Mouse (Mus musculus) liver, embryonic 18 days (tissue): ENCODE results near the gene Ift140. TPM values are rescaled to one million over a fixed set of nuclear protein-coding genes. Genes with fewer than 3 reads are reported as not detected.

Experiments
- polyA plus RNA-seq: library from polyadenylated mRNA; depleted of rRNA; stranded (reverse); fragments of >200 nt; gene quantifications from 2 replicates; pipeline ENCODE4 v1.2.3, GENCODE M21; 2012; rRNA removed

Gene Ift140
- polyA plus RNA-seq, result 36.6 and 39.0 TPM in 2 replicates

DNA sequence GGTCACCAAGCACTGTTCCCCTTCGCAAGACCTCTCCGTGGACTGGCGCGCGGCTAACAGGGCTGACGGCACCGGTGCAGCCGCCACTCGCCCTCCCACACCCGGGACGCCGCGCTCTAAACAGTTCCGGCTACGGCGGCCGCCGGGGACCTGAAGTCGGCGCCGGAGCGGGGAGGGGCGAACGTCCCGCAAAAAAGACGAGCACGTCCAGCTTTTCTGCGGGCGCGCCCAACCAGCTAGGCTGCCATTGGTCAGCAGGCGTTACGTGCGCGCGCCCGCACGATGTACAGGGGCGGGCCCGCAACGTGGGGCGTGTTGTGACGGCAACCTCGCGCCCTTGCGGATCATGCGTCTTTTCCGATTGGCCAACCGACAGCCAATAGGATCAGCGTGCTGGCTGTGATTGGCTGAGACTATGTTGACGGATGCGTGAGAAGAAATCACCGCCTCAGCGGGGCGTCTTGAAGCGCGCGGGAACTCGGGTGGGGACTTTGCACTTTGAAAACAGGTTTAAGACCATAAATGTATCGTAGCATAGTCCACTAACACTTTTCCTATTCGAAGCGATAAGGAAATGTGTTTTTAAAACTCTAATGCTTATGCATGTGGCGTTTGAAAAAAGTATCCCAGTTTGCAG is at the start of gene Ift140, which contains the start of gene Cramp1l:
Gene Ift140, plus strand, starts transcription at position 431 of the 637 bp plus-strand sequence.
Gene Cramp1l, minus strand, starts transcription at position 134 of the 637 bp plus-strand sequence.

GRCm38 (mm10) chr17:25083444-25083931 is 67.6 kb downstream of the Ift140 start, which contains the start of gene Tmem204:
Tmem204 (minus strand) TSS chr17:25083591.

DNA sequence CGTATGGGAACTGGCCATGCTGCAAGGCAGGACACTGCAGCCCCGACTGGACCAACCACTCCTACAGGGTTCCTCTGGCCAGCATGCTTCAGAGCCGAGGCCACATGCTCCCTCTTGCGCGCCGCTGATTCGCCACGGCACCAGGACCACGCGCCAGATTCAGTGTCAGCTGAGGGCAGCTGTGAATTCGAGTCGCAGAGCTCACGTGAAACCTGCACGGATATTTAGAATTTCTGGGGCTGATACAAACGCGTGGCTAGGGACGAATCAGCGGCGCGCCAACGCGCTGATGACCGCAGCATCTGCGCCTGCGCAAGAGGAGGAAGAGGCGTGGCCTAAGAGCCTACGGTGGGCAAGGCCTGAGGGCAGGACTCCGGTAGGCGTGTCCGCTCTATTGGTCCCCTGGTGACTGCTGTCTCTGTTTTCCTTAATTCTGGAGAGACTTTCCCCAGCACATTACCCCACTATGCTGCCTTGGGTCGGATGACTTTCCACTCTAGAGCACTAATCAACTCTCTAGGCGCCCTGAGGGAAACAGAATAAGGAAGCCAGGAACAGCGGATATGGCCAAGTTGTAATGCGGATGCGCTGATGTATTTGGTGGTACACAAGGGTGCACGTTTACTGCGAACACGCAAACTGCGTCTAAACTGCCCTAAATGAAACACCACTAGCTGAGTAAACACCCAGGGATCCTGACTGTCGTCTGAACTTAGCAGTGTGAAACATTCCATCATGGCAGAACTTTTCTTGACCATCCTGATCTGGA is 100.0 kb downstream of the Ift140 start, which contains the start of gene Telo2:
Gene Telo2, minus strand, starts transcription at position 304 of the 769 bp plus-strand sequence.

GRCm38 (mm10) chr17:25120406-25120805 is 104.5 kb downstream of the Ift140 start, which contains the start of gene Ptx4:
Ptx4 (plus strand) TSS chr17:25120760.

DNA sequence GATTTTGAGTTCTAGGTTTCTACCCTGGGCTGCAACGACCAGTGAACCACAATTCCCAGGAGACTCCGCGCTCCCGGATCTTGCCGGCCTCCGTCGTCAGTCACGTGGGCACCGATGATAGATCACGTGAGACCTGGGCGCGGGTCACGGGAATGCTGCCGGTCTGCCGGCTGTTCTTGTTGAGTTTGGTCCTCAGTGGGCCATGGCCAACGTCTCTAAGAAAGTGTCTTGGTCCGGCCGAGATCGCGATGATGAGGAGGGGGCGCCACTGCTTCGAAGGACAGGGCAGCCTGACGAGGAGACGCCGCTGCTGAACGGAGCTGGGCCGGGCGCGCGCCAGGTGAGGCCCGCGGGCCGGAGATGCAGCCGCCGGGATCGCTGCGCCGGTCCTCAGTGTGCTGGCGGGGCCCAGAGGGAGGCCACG is 117.4 kb downstream of the Ift140 start, which contains the start of gene Clcn7:
Gene Clcn7, plus strand, starts transcription at position 117 of the 424 bp plus-strand sequence.

Other genes starting within 250 kb of the Ift140 start
- 0.49 and 0.74 TPM in 2 replicates for gene Meiob, start 211.8 kb upstream of the Ift140 start, polyA plus RNA-seq
- gene Hagh, start 175.9 kb upstream of the Ift140 start, polyA plus RNA-seq, result 160 and 200 TPM in 2 replicates
- 43.4 and 44.7 TPM in 2 replicates for gene Fahd1, start 165.7 kb upstream of the Ift140 start, polyA plus RNA-seq
- 12.4 and 15.1 TPM in 2 replicates for gene Igfals, start 150.1 kb upstream of the Ift140 start, polyA plus RNA-seq
- 15.4 and 17.7 TPM in 2 replicates for gene Nubp2, start 129.7 kb upstream of the Ift140 start, polyA plus RNA-seq
- gene Spsb3, start 129.4 kb upstream of the Ift140 start, polyA plus RNA-seq, result 26.4 and 28.2 TPM in 2 replicates
- 11.2 and 11.3 TPM in 2 replicates for gene Eme2, start 121.0 kb upstream of the Ift140 start, polyA plus RNA-seq
- gene Mrps34, start 121.0 kb upstream of the Ift140 start, polyA plus RNA-seq, result 52.2 and 58.3 TPM in 2 replicates
- gene Nme3, start 119.6 kb upstream of the Ift140 start, polyA plus RNA-seq, result 32.3 and 35.5 TPM in 2 replicates
- gene Mapk8ip3, start 79.1 kb upstream of the Ift140 start, polyA plus RNA-seq, result 23.9 and 32.5 TPM in 2 replicates
- gene Jpt2, start 55.4 kb upstream of the Ift140 start, polyA plus RNA-seq, result 17.3 and 17.8 TPM in 2 replicates
- 5.4 and 6.9 TPM in 2 replicates for gene Cramp1l, start 297 bp upstream of the Ift140 start, polyA plus RNA-seq
- 7.5 and 8.0 TPM in 2 replicates for gene Tmem204, start 67.5 kb downstream of the Ift140 start, polyA plus RNA-seq
- gene Telo2, start 99.9 kb downstream of the Ift140 start, polyA plus RNA-seq, result 5.6 TPM in 2 replicates
- gene Ptx4, start 104.7 kb downstream of the Ift140 start, polyA plus RNA-seq, result not detected in 2 replicates
- 6.5 and 7.2 TPM in 2 replicates for gene Clcn7, start 117.3 kb downstream of the Ift140 start, polyA plus RNA-seq
- gene Ccdc154, start 146.4 kb downstream of the Ift140 start, polyA plus RNA-seq, result not detected in 2 replicates
- gene Gm38655, start 159.4 kb downstream of the Ift140 start, polyA plus RNA-seq, result not detected in 2 replicates
- gene BC003965, start 168.5 kb downstream of the Ift140 start, polyA plus RNA-seq, result 11.2 and 12.5 TPM in 2 replicates
- 8.8 and 9.4 TPM in 2 replicates for gene Unkl, start 172.3 kb downstream of the Ift140 start, polyA plus RNA-seq
- gene Gnptg, start 224.0 kb downstream of the Ift140 start, polyA plus RNA-seq, result 13.8 and 14.6 TPM in 2 replicates
- gene Tsr3, start 224.1 kb downstream of the Ift140 start, polyA plus RNA-seq, result 12.0 and 12.2 TPM in 2 replicates
- gene Baiap3, start 240.3 kb downstream of the Ift140 start, polyA plus RNA-seq, result 0.56 and 1.2 TPM in 2 replicates